Mouse (Mus musculus): ENCODE measurements around the gene Tm9sf3. TPM values are rescaled to one million over a fixed set of nuclear protein-coding genes. Genes with fewer than 3 reads are reported as not detected.

The Tm9sf3 gene
- polyA plus RNA-seq, 1 experiment from 2014 or later = 211 TPM

GRCm38 (mm10) chr19:41246271-41246670 lies 17.5 kb downstream of the Tm9sf3 start:
- WGBS (ENCODE audit: missing documents) = 39% methylated on average over 4 of the region's 4 CpGs
- Histone ChIP-seq H3K4me3 (ENCODE audit: inconsistent target) (no peak overlapping the region), H3K36me3 (ENCODE audit: inconsistent target) (peaks cover 36% of the 10 kb centered on the region), H3K27ac (no peak overlapping the region), H3K79me2 (ENCODE audit: inconsistent target) (peaks cover 48% of the 10 kb centered on the region)

DNA sequence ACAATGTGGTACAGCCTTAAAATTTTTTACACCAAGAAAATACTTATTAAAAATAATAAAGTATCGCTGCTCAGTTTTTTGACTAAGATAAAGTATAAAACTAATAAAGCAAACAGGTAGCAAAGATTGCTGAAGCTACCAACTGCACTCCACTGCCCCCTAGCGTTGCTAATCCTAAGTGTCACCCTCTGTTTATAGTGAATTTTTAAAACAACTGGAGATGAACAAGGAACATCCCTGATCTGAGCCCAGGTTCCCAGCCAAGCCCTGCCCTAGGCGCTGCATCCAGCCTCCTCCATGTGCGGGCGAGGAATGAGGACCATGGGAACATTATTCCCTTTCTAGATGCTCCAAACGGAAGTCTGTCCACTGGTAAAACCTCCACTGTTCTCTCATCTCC lies 19.2 kb downstream of the Tm9sf3 start:
- Histone ChIP-seq H3K36me3 (ENCODE audit: inconsistent target) (peaks cover 45% of the 10 kb centered on the region), H3K79me2 (ENCODE audit: inconsistent target) (peaks cover 47% of the 10 kb centered on the region), H3K4me3 (ENCODE audit: inconsistent target) (no peak overlapping the region), H3K27ac (no peak overlapping the region)
- 77% methylated on average over 6 of the region's 6 CpGs for WGBS (ENCODE audit: missing documents)

DNA sequence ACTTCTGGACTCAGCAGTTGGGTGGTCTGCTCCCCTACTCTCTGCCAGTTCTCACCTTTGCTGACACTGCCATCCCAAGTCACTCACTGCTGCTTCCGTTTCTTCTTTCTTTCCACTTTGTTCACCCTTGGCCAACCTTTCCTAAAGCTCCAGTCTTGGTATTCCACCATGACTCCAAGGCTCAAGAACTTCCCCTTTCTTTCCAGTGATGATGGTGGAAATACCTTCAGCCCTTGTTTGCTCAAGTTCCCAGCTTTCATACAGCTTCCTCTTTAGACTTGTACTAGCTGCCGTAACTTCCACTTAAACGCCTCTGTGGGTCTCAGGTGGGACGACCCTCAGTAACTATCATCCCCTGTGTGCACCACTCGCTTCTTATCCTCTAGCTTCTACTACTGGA lies 21.8 kb downstream of the Tm9sf3 start:
- H3K36me3 ChIP-seq (ENCODE audit: inconsistent target) = peaks cover 63% of the 10 kb centered on the region
- H3K79me2 ChIP-seq (ENCODE audit: inconsistent target) = peaks cover 50% of the 10 kb centered on the region
- WGBS (ENCODE audit: missing documents) = 67% methylated on average over 5 of the region's 5 CpGs

GRCm38 (mm10) chr19:41233698-41234097 lies 30.1 kb downstream of the Tm9sf3 start:
- Histone ChIP-seq H3K27ac (no peak overlapping the region), H3K79me2 (ENCODE audit: inconsistent target) (peaks cover 42% of the 10 kb centered on the region), H3K4me3 (ENCODE audit: inconsistent target) (no peak overlapping the region), H3K36me3 (ENCODE audit: inconsistent target) (peaks cover 90% of the 10 kb centered on the region)
- WGBS (ENCODE audit: missing documents) = 94% methylated on average over 4 of the region's 4 CpGs

More for the DNA sequence above, 21.8 kb downstream of the Tm9sf3 start:
- Histone ChIP-seq H3K4me3 (ENCODE audit: inconsistent target) (no peak overlapping the region), H3K27ac (no peak overlapping the region)

GRCm38 (mm10) chr19:41208326-41208725 lies 55.5 kb downstream of the Tm9sf3 start:
- Histone ChIP-seq H3K79me2 (ENCODE audit: inconsistent target) (no peaks in the 10 kb centered on the region), H3K4me3 (ENCODE audit: inconsistent target) (no peak overlapping the region), H3K27ac (no peak overlapping the region), H3K36me3 (ENCODE audit: inconsistent target) (peaks cover 7% of the 10 kb centered on the region; the same call in 1 of the 2 replicates)
- 31% methylated on average over 7 of the region's 7 CpGs for WGBS (ENCODE audit: missing documents)

GRCm38 (mm10) chr19:41206811-41207344 lies 56.9 kb downstream of the Tm9sf3 start, which contains the start of gene Tll2:
TSS of gene Tll2 (minus strand) at chr19:41206835.
- Histone ChIP-seq H3K4me3 (ENCODE audit: inconsistent target) (no peak within 1 kb of the TSS), H3K27ac (no peak within 1 kb of the TSS), H3K79me2 (ENCODE audit: inconsistent target) (no peaks in the 10 kb centered on the region), H3K36me3 (ENCODE audit: inconsistent target) (0 out of 2 replicates have a peak, but pooled peaks cover 4% of the 10 kb centered on the region)
- 3% methylated on average over 20 of the region's 32 CpGs for WGBS (ENCODE audit: missing documents)

- no peak overlapping the region for H3K27ac ChIP-seq
- H3K4me3 ChIP-seq (ENCODE audit: inconsistent target) = no peak overlapping the region
Measured at GRCm38 (mm10) chr19:41206041-41206810, 57.6 kb downstream of the Tm9sf3 start.

GRCm38 (mm10) chr19:41204159-41205081 lies 59.4 kb downstream of the Tm9sf3 start:
- 79% methylated on average over 11 of the region's 11 CpGs for WGBS (ENCODE audit: missing documents)
- Histone ChIP-seq H3K79me2 (ENCODE audit: inconsistent target) (no peaks in the 10 kb centered on the region), H3K4me3 (ENCODE audit: inconsistent target) (no peak overlapping the region)

More at GRCm38 (mm10) chr19:41206041-41206810, 57.6 kb downstream of the Tm9sf3 start:
- Histone ChIP-seq H3K79me2 (ENCODE audit: inconsistent target) (no peaks in the 10 kb centered on the region), H3K36me3 (ENCODE audit: inconsistent target) (no peaks in the 10 kb centered on the region)
- WGBS (ENCODE audit: missing documents) = 5% methylated on average over 44 of the region's 46 CpGs

GRCm38 (mm10) chr19:41197606-41198005 lies 66.2 kb downstream of the Tm9sf3 start:
- no peak overlapping the region for H3K4me3 ChIP-seq (ENCODE audit: inconsistent target)
- no peaks in the 10 kb centered on the region for H3K79me2 ChIP-seq (ENCODE audit: inconsistent target)
- WGBS (ENCODE audit: missing documents) = 92% methylated on average over 12 of the region's 12 CpGs
- H3K36me3 ChIP-seq (ENCODE audit: inconsistent target) = no peaks in the 10 kb centered on the region
- H3K27ac ChIP-seq = no peak overlapping the region

More at GRCm38 (mm10) chr19:41204159-41205081, 59.4 kb downstream of the Tm9sf3 start:
- Histone ChIP-seq H3K36me3 (ENCODE audit: inconsistent target) (no peaks in the 10 kb centered on the region), H3K27ac (no peak overlapping the region)

DNA sequence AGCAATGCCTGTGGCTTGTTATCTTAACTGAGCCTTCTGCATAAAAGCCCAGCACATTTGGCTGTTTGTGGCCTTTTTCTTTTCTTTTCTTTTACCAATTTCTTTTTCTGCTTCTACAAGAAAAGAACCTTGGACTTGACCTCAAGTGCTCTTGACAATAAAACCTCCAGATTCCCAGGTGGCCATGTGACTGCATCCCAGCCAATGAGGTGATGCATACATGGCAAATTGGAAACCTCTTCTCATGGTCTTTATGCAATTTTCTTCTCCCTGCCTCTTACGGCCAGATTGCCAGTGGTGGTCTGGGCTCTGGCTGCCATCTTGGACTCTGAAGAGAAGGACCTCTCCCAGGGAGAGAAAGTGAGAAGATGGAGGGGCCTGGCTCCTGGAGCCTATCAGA lies 70.4 kb downstream of the Tm9sf3 start:
- H3K36me3 ChIP-seq (ENCODE audit: inconsistent target) = no peaks in the 10 kb centered on the region
- no peak overlapping the region for H3K27ac ChIP-seq
- 87% methylated on average over 1 of the region's 1 CpGs for WGBS (ENCODE audit: missing documents)
- H3K4me3 ChIP-seq (ENCODE audit: inconsistent target) = no peak overlapping the region
- no peaks in the 10 kb centered on the region for H3K79me2 ChIP-seq (ENCODE audit: inconsistent target)

- Histone ChIP-seq H3K79me2 (ENCODE audit: inconsistent target) (no peaks in the 10 kb centered on the region), H3K36me3 (ENCODE audit: inconsistent target) (no peaks in the 10 kb centered on the region), H3K4me3 (ENCODE audit: inconsistent target) (no peak overlapping the region), H3K27ac (no peak overlapping the region)
- 94% methylated on average over 4 of the region's 4 CpGs for WGBS (ENCODE audit: missing documents)
Measured at GRCm38 (mm10) chr19:41192953-41193352, 70.8 kb downstream of the Tm9sf3 start.

- Histone ChIP-seq H3K79me2 (ENCODE audit: inconsistent target) (no peaks in the 10 kb centered on the region), H3K4me3 (ENCODE audit: inconsistent target) (no peak overlapping the region), H3K27ac (no peak overlapping the region), H3K36me3 (ENCODE audit: inconsistent target) (no peaks in the 10 kb centered on the region)
- 81% methylated on average over 9 of the region's 9 CpGs for WGBS (ENCODE audit: missing documents)
Measured at GRCm38 (mm10) chr19:41191724-41192123, 72.1 kb downstream of the Tm9sf3 start.

DNA sequence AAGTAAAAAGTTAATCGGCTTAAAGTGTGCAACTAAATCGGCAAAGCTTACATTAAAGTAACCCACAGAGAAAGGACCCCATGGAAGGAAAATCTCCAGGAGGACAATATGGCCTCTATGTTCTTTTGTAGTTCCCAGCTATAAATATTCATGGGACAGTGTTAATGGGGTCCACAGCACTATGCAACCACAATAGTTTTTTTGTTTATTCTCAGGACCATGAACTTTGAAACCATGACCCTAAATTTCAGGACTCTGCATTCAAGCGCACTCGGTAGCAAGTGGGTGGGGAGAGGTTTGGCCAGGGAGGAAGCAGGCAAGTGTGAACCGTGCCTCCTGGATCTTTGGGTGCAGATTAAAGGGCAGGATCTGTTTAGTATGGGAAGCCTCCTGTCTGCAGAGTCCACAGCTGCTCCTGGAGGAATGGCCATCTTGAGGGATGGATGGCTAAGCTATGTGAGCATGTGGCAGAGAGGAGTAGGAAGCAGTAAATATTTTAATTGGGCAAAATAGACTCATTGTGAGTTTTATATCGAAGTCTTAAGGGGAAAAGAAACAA lies 72.8 kb downstream of the Tm9sf3 start:
- Histone ChIP-seq H3K27ac (no peak overlapping the region), H3K79me2 (ENCODE audit: inconsistent target) (no peaks in the 10 kb centered on the region), H3K4me3 (ENCODE audit: inconsistent target) (no peak overlapping the region), H3K36me3 (ENCODE audit: inconsistent target) (no peaks in the 10 kb centered on the region)
- 80% methylated on average over 6 of the region's 6 CpGs for WGBS (ENCODE audit: missing documents)

DNA sequence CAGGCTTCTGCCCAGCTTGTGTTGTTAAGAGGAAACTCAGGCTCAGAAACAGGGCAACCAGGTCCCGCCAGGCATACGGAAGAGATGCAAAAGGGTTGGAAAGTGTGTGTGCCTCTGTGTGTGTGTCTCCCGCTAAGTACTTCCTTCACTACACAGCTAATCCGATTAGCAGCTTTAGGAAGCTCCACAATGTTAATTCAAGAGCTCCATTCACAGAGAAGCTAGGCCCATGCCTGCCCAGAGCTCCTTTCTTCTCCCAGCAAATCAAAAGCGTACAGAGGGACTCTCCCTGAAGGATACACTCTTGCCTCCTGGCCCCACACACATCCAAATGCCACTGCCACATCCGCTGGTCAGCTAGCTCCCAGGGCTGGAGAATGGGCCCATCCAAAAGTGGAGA lies 86.5 kb downstream of the Tm9sf3 start:
- 53% methylated on average over 6 of the region's 6 CpGs for WGBS (ENCODE audit: missing documents)
- no peaks in the 10 kb centered on the region for H3K79me2 ChIP-seq (ENCODE audit: inconsistent target)
- H3K27ac ChIP-seq = no peak overlapping the region

More for the DNA sequence above, 86.5 kb downstream of the Tm9sf3 start:
- no peaks in the 10 kb centered on the region for H3K36me3 ChIP-seq (ENCODE audit: inconsistent target)
- H3K4me3 ChIP-seq (ENCODE audit: inconsistent target) = no peak overlapping the region
